Mouse (Mus musculus) liver, embryonic 11.5 days (tissue): ENCODE data around the gene Gm10337. TPM values are rescaled to one million over a fixed set of nuclear protein-coding genes. Genes with fewer than 3 reads are reported as not detected.

Source experiments
- ATAC-seq: fragments of 200-750 bp; cut with Nextera tagmentation; replicated peaks from 2 replicates; pipeline ENCODE4 v1.8.0; 2017; ENCODE audit warnings: moderate number of reproducible peaks, mild to moderate bottlenecking, moderate TSS enrichment, moderate library complexity; ENCODE audit not compliant: low FRiP score
- DNase-seq: peaks from one replicate; pipeline ENCODE4 v3.0.0-alpha.2; 2017; ENCODE audit warnings: low spot score
- H3K27ac ChIP-seq: fragments of 300-500 bp; sonication (generic); 2 replicates; pipeline ENCODE4 v1.5.1; 2014; ENCODE audit warnings: mild to moderate bottlenecking, low read depth, low read length, control low read depth
- H3K27me3 ChIP-seq: fragments of 300-500 bp; sonication (generic); replicated peaks from 2 replicates; pipeline ENCODE4 v1.6.1; 2014; ENCODE audit warnings: low read length, mixed read lengths; ENCODE audit not compliant: control insufficient read depth, insufficient read depth
- H3K36me3 ChIP-seq: fragments of 300-500 bp; sonication (generic); 2 replicates; pipeline ENCODE4 v1.6.1; 2014; ENCODE audit warnings: mild to moderate bottlenecking, low read length, moderate library complexity, mixed read lengths; ENCODE audit not compliant: control insufficient read depth, insufficient read depth
- H3K4me1 ChIP-seq: fragments of 300-500 bp; sonication (generic); replicated peaks from 2 replicates; pipeline ENCODE4 v1.6.1; 2014; ENCODE audit warnings: low read length, mixed read lengths; ENCODE audit not compliant: control insufficient read depth, insufficient read depth
- H3K4me2 ChIP-seq: fragments of 300-500 bp; sonication (generic); 2 replicates; pipeline ENCODE4 v1.6.1; 2014; ENCODE audit warnings: mild to moderate bottlenecking, control low read depth, moderate library complexity
- H3K4me3 ChIP-seq: fragments of 300-500 bp; sonication (generic); 2 replicates; pipeline ENCODE4 v1.5.1; 2014; ENCODE audit warnings: low read depth, low read length, control low read depth
- H3K9ac ChIP-seq: fragments of 300-500 bp; sonication (generic); 2 replicates; pipeline ENCODE4 v1.6.1; 2014; ENCODE audit warnings: low read depth, low read length, control low read depth
- H3K9me3 ChIP-seq: fragments of 300-500 bp; sonication (generic); 2 replicates; pipeline ENCODE4 v1.6.1; 2016; ENCODE audit warnings: low read length, inconsistent platforms, mixed read lengths; ENCODE audit not compliant: control insufficient read depth
- WGBS: fragments of 180-500 bp; shearing (Covaris S2); extraction: QIAGEN DNeasy Blood & Tissue Kit; methylation state at CpG from one replicate; pipeline ENCODE4 v1.1.7; 2014; 5-methylcytosine and 5-hydroxymethylcytosine counted together
- polyA plus RNA-seq: library from polyadenylated mRNA; unstranded; fragments of >200 nt; fragmentation: Nextera tagmentation; extraction: Ambion mirVana; gene quantifications from 2 replicates; pipeline ENCODE4 v1.2.1, GENCODE M21; 2014

Gene Gm10337
- polyA plus RNA-seq, 1 experiment from 2014 or later = not detected

GRCm38 (mm10) chr15:102474520-102474919, 29.0 kb upstream of the Gm10337 start:
- 92% methylated on average over 2 of the region's 2 CpGs for WGBS
- no peak for DNase-seq
- peaks cover 40% of the 10 kb centered on the region for H3K36me3 ChIP-seq

GRCm38 (mm10) chr15:102483136-102483535, 20.4 kb upstream of the Gm10337 start:
- 95% methylated on average over 3 of the region's 3 CpGs for WGBS
- H3K9ac ChIP-seq = no peak overlapping the region

More at GRCm38 (mm10) chr15:102474520-102474919, 29.0 kb upstream of the Gm10337 start:
- Histone ChIP-seq H3K27ac (no peak overlapping the region), H3K4me3 (no peak overlapping the region), H3K27me3 (no peaks in the 10 kb centered on the region), H3K9ac (no peak overlapping the region), H3K4me1 (peaks cover 9% of the 10 kb centered on the region), H3K4me2 (no peak overlapping the region), H3K9me3 (no peaks in the 10 kb centered on the region)
- ATAC-seq = no peak

GRCm38 (mm10) chr15:102485853-102486252, 17.7 kb upstream of the Gm10337 start:
- H3K4me2 ChIP-seq = no peak overlapping the region
- no peak overlapping the region for H3K4me3 ChIP-seq
- ATAC-seq (0 out of 2 replicates have a peak, but pooled peaks have one; percentile 31), DNase-seq (no peak)
- no peak overlapping the region for H3K27ac ChIP-seq
- H3K27me3 ChIP-seq = no peaks in the 10 kb centered on the region
- H3K9ac ChIP-seq = no peak overlapping the region
- WGBS = 94% methylated on average over 12 of the region's 12 CpGs
- H3K9me3 ChIP-seq = no peaks in the 10 kb centered on the region
- H3K4me1 ChIP-seq = no peaks in the 10 kb centered on the region
- peaks cover 60% of the 10 kb centered on the region for H3K36me3 ChIP-seq

More at GRCm38 (mm10) chr15:102483136-102483535, 20.4 kb upstream of the Gm10337 start:
- H3K36me3 ChIP-seq = peaks cover 49% of the 10 kb centered on the region
- ATAC-seq = no peak
- H3K27ac ChIP-seq = no peak overlapping the region
- no peak overlapping the region for H3K4me3 ChIP-seq
- no peaks in the 10 kb centered on the region for H3K9me3 ChIP-seq
- no peak overlapping the region for H3K4me2 ChIP-seq
- no peak for DNase-seq
- H3K27me3 ChIP-seq = no peaks in the 10 kb centered on the region
- H3K4me1 ChIP-seq = no peaks in the 10 kb centered on the region

GRCm38 (mm10) chr15:102487664-102488063, 15.9 kb upstream of the Gm10337 start:
- WGBS = 81% methylated on average over 1 of the region's 1 CpGs
- H3K4me2 ChIP-seq = no peak overlapping the region

GRCm38 (mm10) chr15:102498322-102498721, 5.2 kb upstream of the Gm10337 start:
- H3K4me3 ChIP-seq = no peak overlapping the region
- no peak for ATAC-seq

More at GRCm38 (mm10) chr15:102487664-102488063, 15.9 kb upstream of the Gm10337 start:
- ATAC-seq = no peak
- no peak for DNase-seq
- H3K27ac ChIP-seq = no peak overlapping the region
- H3K9ac ChIP-seq = no peak overlapping the region
- H3K4me1 ChIP-seq = no peaks in the 10 kb centered on the region
- H3K36me3 ChIP-seq = peaks cover 61% of the 10 kb centered on the region
- H3K9me3 ChIP-seq = no peaks in the 10 kb centered on the region
- H3K4me3 ChIP-seq = no peak overlapping the region
- no peaks in the 10 kb centered on the region for H3K27me3 ChIP-seq

GRCm38 (mm10) chr15:102499370-102499769, 4.2 kb upstream of the Gm10337 start:
- DNase-seq (no peak), ATAC-seq (no peak)
- Histone ChIP-seq H3K4me1 (no peaks in the 10 kb centered on the region), H3K27me3 (no peaks in the 10 kb centered on the region), H3K27ac (no peak overlapping the region), H3K9me3 (no peaks in the 10 kb centered on the region), H3K4me2 (no peak overlapping the region), H3K4me3 (no peak overlapping the region), H3K36me3 (peaks cover 69% of the 10 kb centered on the region), H3K9ac (no peak overlapping the region)
- 77% methylated on average over 3 of the region's 3 CpGs for WGBS

More at GRCm38 (mm10) chr15:102498322-102498721, 5.2 kb upstream of the Gm10337 start:
- Histone ChIP-seq H3K27ac (no peak overlapping the region), H3K36me3 (peaks cover 72% of the 10 kb centered on the region), H3K4me1 (no peaks in the 10 kb centered on the region), H3K9me3 (no peaks in the 10 kb centered on the region), H3K27me3 (no peaks in the 10 kb centered on the region), H3K4me2 (no peak overlapping the region), H3K9ac (no peak overlapping the region)
- 90% methylated on average over 3 of the region's 3 CpGs for WGBS
- no peak for DNase-seq

- no peak for DNase-seq
Observed at GRCm38 (mm10) chr15:102499851-102500250, 3.7 kb upstream of the Gm10337 start.

GRCm38 (mm10) chr15:102500479-102500878, 3.0 kb upstream of the Gm10337 start:
- ATAC-seq (no peak), DNase-seq (no peak)
- WGBS = 88% methylated on average over 5 of the region's 5 CpGs
- no peak overlapping the region for H3K4me2 ChIP-seq
- H3K4me1 ChIP-seq = no peaks in the 10 kb centered on the region
- H3K9ac ChIP-seq = no peak overlapping the region
- no peaks in the 10 kb centered on the region for H3K27me3 ChIP-seq
- no peak overlapping the region for H3K4me3 ChIP-seq
- H3K9me3 ChIP-seq = no peaks in the 10 kb centered on the region
- H3K27ac ChIP-seq = no peak overlapping the region
- peaks cover 64% of the 10 kb centered on the region for H3K36me3 ChIP-seq

More at GRCm38 (mm10) chr15:102499851-102500250, 3.7 kb upstream of the Gm10337 start:
- Histone ChIP-seq H3K4me3 (no peak overlapping the region), H3K9me3 (no peaks in the 10 kb centered on the region), H3K4me1 (no peaks in the 10 kb centered on the region), H3K9ac (no peak overlapping the region), H3K27ac (no peak overlapping the region), H3K36me3 (peaks cover 69% of the 10 kb centered on the region), H3K4me2 (no peak overlapping the region), H3K27me3 (no peaks in the 10 kb centered on the region)
- no peak for ATAC-seq
- 92% methylated on average over 6 of the region's 6 CpGs for WGBS

- peak; percentile 15; the same call in 1 of the 2 replicates for ATAC-seq
- H3K36me3 ChIP-seq = peaks cover 62% of the 10 kb centered on the region
- H3K4me2 ChIP-seq = no peak overlapping the region
- no peak overlapping the region for H3K9ac ChIP-seq
- DNase-seq = no peak
- H3K4me1 ChIP-seq = no peaks in the 10 kb centered on the region
- H3K4me3 ChIP-seq = no peak overlapping the region
- H3K27me3 ChIP-seq = no peaks in the 10 kb centered on the region
- H3K27ac ChIP-seq = no peak overlapping the region
- H3K9me3 ChIP-seq = no peaks in the 10 kb centered on the region
- 87% methylated on average over 19 of the region's 19 CpGs for WGBS
Observed at GRCm38 (mm10) chr15:102501084-102501814, 2.3 kb upstream of the Gm10337 start.
